Mouse (Mus musculus) liver, embryonic 14.5 days (tissue): ENCODE data around the gene Scel. TPM values are rescaled to one million over a fixed set of nuclear protein-coding genes. Genes with fewer than 3 reads are reported as not detected.

Experiments used
- ATAC-seq: fragments of 200-750 bp; cut with Nextera tagmentation; 2 replicates; pipeline ENCODE4 v1.8.0; 2017; ENCODE audit warnings: moderate number of reproducible peaks, mild to moderate bottlenecking, moderate library complexity; ENCODE audit not compliant: insufficient read depth
- DNase-seq, 3 experiments: peaks; one replicate each; pipeline ENCODE4 v3.0.0-alpha.2; 2012 to 2013; ENCODE audit warnings: low read depth in 3 of 3, low spot score in 3 of 3
- H3K27ac ChIP-seq: fragments of 300-500 bp; sonication (generic); 2 replicates; pipeline ENCODE4 v1.5.1; 2014; ENCODE audit warnings: moderate library complexity, mild to moderate bottlenecking, control low read depth, inconsistent platforms
- H3K27me3 ChIP-seq: fragments of 300-500 bp; sonication (generic); 2 replicates; pipeline ENCODE4 v1.6.1; 2014; ENCODE audit warnings: mild to moderate bottlenecking, low read length, moderate library complexity; ENCODE audit not compliant: control insufficient read depth, insufficient read depth
- H3K36me3 ChIP-seq: fragments of 300-500 bp; sonication (generic); replicated peaks from 2 replicates; pipeline ENCODE4 v1.6.1; 2014; ENCODE audit warnings: low read depth; ENCODE audit not compliant: control insufficient read depth, insufficient read depth
- H3K4me1 ChIP-seq, 2 experiments: fragments of 200-500 bp in 1 of 2; fragments of 300-500 bp in 1 of 2; sonication (generic) in 1 of 2; replicated peaks; 2 replicates each; pipeline ENCODE4 v1.6.1; 2012 to 2014; ENCODE audit warnings: antibody characterized with exemption in 1 of 2, inconsistent platforms in 1 of 2, low read length in 1 of 2; ENCODE audit not compliant: control insufficient read depth in 2 of 2, insufficient read depth in 2 of 2
- H3K4me2 ChIP-seq: fragments of 300-500 bp; sonication (generic); 2 replicates; pipeline ENCODE4 v1.6.1; 2014; ENCODE audit warnings: low read depth, mild to moderate bottlenecking, control low read depth, moderate library complexity
- H3K4me3 ChIP-seq, 2 experiments: fragments of 200-500 bp in 1 of 2; fragments of 300-500 bp in 1 of 2; sonication (generic) in 1 of 2; 2 replicates each; pipeline ENCODE4 v1.5.1; 2012 to 2014; ENCODE audit warnings: low read depth in 2 of 2, low read length in 2 of 2, mild to moderate bottlenecking in 2 of 2, control low read depth in 1 of 2, inconsistent platforms in 1 of 2, moderate library complexity in 1 of 2; ENCODE audit not compliant: insufficient read depth in 1 of 2
- H3K9ac ChIP-seq: fragments of 300-500 bp; sonication (generic); replicated peaks from 2 replicates; pipeline ENCODE4 v1.6.1; 2014; ENCODE audit warnings: mild to moderate bottlenecking, control low read depth, moderate library complexity
- H3K9me3 ChIP-seq: fragments of 300-500 bp; sonication (generic); 2 replicates; pipeline ENCODE4 v1.6.1; 2016; ENCODE audit warnings: low read length, mixed read lengths; ENCODE audit not compliant: control insufficient read depth
- CTCF ChIP-seq: IDR thresholded peaks from 2 replicates; pipeline ENCODE4 v1.5.1; 2016; ENCODE audit warnings: antibody characterized with exemption, low read depth, control low read depth
- EP300 ChIP-seq: IDR thresholded peaks from 2 replicates; pipeline ENCODE4 v1.6.1; 2016; ENCODE audit warnings: antibody characterized with exemption, low read depth
- WGBS: fragments of 180-500 bp; shearing (Covaris S2); extraction: QIAGEN DNeasy Blood & Tissue Kit; methylation state at CpG from one replicate; pipeline ENCODE4 v1.1.7; 2014; ENCODE audit not compliant: insufficient replicate concordance; 5-methylcytosine and 5-hydroxymethylcytosine counted together
- polyA plus RNA-seq, 2 experiments: library from polyadenylated mRNA; depleted of rRNA in 1 of 2; stranded (reverse) in 1 of 2; unstranded in 1 of 2; fragments of >200 nt; fragmentation: Nextera tagmentation in 1 of 2; extraction: Ambion mirVana in 1 of 2; gene quantifications; 2 replicates each; pipeline versions ENCODE4 v1.2.1 to v1.2.3; 2012 to 2014

Gene Scel
- polyA plus RNA-seq, 2 experiments = 0.06 to 0.08 TPM

DNA sequence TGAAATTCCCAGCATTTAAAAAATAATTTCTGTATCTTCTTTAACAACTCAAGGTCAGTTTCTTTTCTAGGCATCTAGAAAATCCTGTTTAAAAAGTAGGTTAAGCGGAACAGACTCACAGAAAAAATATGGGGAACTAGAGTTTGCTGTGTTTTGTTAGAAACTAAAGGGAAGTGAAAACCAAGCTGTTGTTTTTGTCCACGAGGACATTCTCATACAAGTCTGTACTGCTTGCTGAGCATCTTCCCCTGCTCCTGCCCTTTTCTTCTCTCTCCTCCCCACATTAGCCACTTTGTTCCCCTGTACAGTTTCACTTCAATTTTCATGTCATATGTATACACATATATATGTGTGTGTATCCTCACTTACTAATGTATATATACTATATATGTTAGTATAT is 35.2 kb upstream of the Scel start:
- H3K9ac ChIP-seq = no peak overlapping the region
- TF ChIP-seq CTCF (no peak), EP300 (no peak)
- no peaks in the 10 kb centered on the region for H3K4me1 ChIP-seq
- H3K36me3 ChIP-seq = no peaks in the 10 kb centered on the region
- 33% methylated on average over 2 of the region's 2 CpGs for WGBS
- DNase-seq = peak in 1 of 3 experiments; percentile 16
- H3K27ac ChIP-seq = no peak overlapping the region
- H3K9me3 ChIP-seq = no peaks in the 10 kb centered on the region
- ATAC-seq = no peak
- H3K27me3 ChIP-seq = no peaks in the 10 kb centered on the region
- no peak overlapping the region for H3K4me3 ChIP-seq
- no peak overlapping the region for H3K4me2 ChIP-seq

DNA sequence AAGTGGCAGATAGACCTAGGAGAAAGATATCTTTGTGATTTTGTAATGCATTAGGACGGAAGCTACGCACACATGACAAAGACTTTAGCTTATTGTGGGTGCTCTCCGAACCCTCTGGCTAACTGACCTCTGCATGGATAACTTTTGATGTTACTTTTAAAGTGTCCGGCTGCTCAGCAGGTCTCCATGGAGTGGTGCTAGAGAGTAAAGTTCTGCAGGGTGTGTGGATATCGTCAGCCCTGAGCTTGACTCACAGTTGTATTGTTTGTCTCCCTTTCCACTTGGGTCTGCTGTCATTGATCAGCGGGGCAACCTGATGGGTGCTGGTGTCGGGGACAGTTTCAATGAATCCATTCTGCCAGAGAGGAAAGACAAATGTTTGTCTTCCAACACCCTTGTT is 33.7 kb upstream of the Scel start:
- Histone ChIP-seq H3K27ac (no peak overlapping the region), H3K4me1 (no peaks in the 10 kb centered on the region), H3K9ac (no peak overlapping the region), H3K9me3 (no peaks in the 10 kb centered on the region), H3K4me2 (no peak overlapping the region), H3K36me3 (no peaks in the 10 kb centered on the region), H3K27me3 (no peaks in the 10 kb centered on the region), H3K4me3 (no peak overlapping the region)
- TF ChIP-seq EP300 (no peak), CTCF (no peak)
- 55% methylated on average over 7 of the region's 7 CpGs for WGBS
- DNase-seq (no peak), ATAC-seq (no peak)

DNA sequence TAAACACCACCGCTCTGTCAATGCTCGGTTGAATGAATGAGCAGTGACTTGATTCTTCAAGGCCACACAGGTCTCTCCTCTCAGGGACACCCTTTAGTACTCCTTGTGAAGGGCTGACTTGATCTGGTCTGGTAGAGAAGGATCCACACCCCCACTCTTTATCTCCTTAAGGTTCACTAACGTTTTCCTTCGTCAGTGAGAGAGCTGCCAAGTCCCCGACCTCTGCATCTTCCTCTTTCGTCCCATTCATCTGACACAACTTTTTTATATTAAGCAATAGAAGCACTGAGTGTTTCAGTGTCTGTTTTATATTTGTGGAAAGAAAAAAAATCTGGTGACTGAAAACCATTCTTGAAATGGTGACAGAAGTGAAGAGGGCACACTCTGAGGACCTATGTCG is 31.6 kb upstream of the Scel start:
- Histone ChIP-seq H3K27me3 (no peaks in the 10 kb centered on the region), H3K36me3 (no peaks in the 10 kb centered on the region), H3K9ac (no peak overlapping the region), H3K4me1 (no peaks in the 10 kb centered on the region; a peak in 1 of 4 replicates), H3K27ac (no peak overlapping the region), H3K4me3 (no peak overlapping the region), H3K4me2 (no peak overlapping the region), H3K9me3 (no peaks in the 10 kb centered on the region)
- 56% methylated on average over 7 of the region's 7 CpGs for WGBS
- TF ChIP-seq EP300 (no peak), CTCF (no peak)
- ATAC-seq (no peak), DNase-seq (no peak)

DNA sequence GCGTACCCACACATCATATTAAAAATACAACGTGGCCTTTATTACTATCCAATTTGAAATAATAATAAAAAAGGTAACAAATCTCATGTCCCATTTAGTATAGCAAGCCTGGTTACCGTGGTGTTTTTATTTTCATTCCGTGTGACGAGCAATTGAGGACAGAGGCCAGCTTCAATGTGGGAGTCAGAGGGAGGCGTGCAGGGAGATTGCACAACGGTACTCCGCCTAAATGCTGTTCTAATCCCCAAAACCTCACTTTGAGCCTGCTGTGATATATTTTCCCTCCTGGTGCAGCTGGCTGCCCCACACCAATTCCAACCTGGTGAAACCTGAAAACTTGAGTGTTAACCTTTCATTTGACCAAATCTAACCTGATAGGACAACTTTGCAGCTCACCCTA is 27.5 kb upstream of the Scel start:
- Histone ChIP-seq H3K27ac (no peak overlapping the region), H3K4me1 (no peaks in the 10 kb centered on the region; a peak in 1 of 4 replicates), H3K9ac (no peak overlapping the region), H3K9me3 (no peaks in the 10 kb centered on the region), H3K27me3 (no peaks in the 10 kb centered on the region), H3K4me3 (no peak overlapping the region), H3K4me2 (no peak overlapping the region), H3K36me3 (no peaks in the 10 kb centered on the region)
- ATAC-seq (no peak), DNase-seq (no peak)
- WGBS = 74% methylated on average over 8 of the region's 8 CpGs
- TF ChIP-seq EP300 = no peak

DNA sequence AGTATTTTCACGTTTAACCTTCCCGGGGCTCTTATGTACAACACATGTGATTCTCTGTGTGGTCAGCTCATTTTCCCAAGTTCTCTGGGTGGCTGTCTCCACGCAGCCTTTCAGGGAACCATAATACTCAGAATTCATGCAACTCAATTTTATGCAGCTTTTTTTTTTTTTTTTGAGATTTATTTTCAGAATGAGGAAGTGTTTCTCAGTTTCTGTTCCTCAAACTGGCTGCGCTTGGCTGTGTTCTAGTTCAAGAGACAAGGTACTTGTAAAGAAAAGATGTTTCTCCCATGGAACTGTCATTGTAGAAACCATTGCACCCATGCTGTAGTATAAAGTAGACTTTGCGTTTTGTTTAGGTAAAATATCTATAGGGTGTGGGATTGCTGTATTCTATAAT is 26.2 kb upstream of the Scel start:
- no peaks in the 10 kb centered on the region for H3K27me3 ChIP-seq
- no peak overlapping the region for H3K4me2 ChIP-seq
- WGBS = 37% methylated on average over 5 of the region's 5 CpGs
- TF ChIP-seq EP300 = no peak
- H3K4me1 ChIP-seq = no peaks in the 10 kb centered on the region; a peak in 1 of 4 replicates
- no peaks in the 10 kb centered on the region for H3K9me3 ChIP-seq
- H3K9ac ChIP-seq = no peak overlapping the region
- ATAC-seq (no peak), DNase-seq (no peak)
- H3K36me3 ChIP-seq = no peaks in the 10 kb centered on the region
- H3K4me3 ChIP-seq = no peak overlapping the region
- H3K27ac ChIP-seq = no peak overlapping the region

DNA sequence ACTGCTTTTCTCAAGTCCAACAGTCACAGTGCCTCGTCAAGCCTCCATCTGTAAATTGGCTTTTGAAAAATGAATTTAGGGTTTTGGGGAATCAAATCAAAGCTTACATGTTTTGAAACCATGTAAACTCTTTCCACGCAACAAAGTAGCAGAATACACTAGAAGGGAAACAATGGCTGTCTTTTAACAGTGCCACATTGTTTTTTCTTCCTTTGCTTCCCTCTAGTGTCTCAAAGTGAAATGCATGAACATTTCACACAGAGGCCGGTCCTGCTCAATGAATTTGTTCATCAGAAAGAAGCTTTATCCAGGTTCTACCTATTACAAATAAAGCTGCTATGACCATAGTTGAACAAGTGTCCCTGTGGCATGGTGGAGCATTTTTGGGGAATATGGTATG is 24.5 kb upstream of the Scel start:
- no peak for DNase-seq
- H3K9me3 ChIP-seq = no peaks in the 10 kb centered on the region
- no peak for ATAC-seq
- no peak overlapping the region for H3K27ac ChIP-seq
- no peaks in the 10 kb centered on the region for H3K36me3 ChIP-seq
- 55% methylated on average over 3 of the region's 3 CpGs for WGBS
- no peaks in the 10 kb centered on the region for H3K27me3 ChIP-seq
- no peak overlapping the region for H3K4me3 ChIP-seq
- no peak overlapping the region for H3K4me2 ChIP-seq
- no peaks in the 10 kb centered on the region; a peak in 1 of 4 replicates for H3K4me1 ChIP-seq
- TF ChIP-seq EP300 (no peak), CTCF (no peak)
- no peak overlapping the region for H3K9ac ChIP-seq
